Mouse (Mus musculus): ENCODE results near the gene Fmo1. TPM values are rescaled to one million over a fixed set of nuclear protein-coding genes. Genes with fewer than 3 reads are reported as not detected.

The Fmo1 gene
- polyA plus RNA-seq, 1 experiment from 2014 or later, result 15.9 TPM

DNA sequence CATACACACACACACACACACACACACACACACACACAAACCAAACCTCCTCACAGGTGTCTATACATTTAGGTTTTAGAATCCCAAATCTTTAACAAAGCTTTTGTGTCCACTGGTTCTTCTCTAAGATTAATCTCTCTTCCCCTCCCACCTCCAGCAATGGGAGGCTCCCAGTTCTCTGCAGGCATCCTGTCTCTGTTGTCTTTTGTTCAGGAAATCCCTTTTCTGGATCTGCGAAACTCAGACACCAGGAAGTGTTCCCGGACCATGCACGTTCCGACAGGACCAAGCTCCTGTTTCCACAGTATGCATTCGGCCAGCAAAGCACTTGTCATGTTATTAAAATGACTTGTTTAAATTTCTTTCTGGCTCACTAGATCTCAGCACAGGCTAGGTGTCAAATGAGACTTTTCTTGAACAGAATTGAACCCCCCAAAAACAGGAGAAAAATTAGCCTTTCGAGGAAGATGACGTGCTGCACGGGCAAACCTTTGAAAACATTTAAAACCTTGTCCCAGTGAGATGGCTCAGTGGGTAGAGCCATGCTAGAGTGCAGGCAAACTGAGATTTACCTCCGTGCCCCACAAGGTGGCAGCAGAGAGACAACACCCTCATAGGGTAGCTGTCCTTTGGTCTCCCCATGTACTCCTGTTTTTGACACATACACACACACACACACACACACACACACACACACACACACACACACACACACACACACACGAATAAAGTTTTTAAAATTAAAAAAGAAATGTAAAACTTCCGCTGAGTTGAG lies 13.4 kb upstream of the Fmo1 start:
- H3K4me2 ChIP-seq, result no peak overlapping the region
- no peaks in the 10 kb centered on the region for H3K9me3 ChIP-seq
- no peak overlapping the region for H3K27ac ChIP-seq
- H3K9ac ChIP-seq, result no peak overlapping the region
- no peak overlapping the region for H3K4me3 ChIP-seq (replicated peaks)
- H3K36me3 ChIP-seq (replicated peaks), result no peaks in the 10 kb centered on the region
- no peak for ATAC-seq (ENCODE audit: low FRiP score)
- H3K27me3 ChIP-seq, result no peaks in the 10 kb centered on the region
- 56% methylated on average over 11 of the region's 11 CpGs for WGBS
- H3K4me1 ChIP-seq, result no peaks in the 10 kb centered on the region

DNA sequence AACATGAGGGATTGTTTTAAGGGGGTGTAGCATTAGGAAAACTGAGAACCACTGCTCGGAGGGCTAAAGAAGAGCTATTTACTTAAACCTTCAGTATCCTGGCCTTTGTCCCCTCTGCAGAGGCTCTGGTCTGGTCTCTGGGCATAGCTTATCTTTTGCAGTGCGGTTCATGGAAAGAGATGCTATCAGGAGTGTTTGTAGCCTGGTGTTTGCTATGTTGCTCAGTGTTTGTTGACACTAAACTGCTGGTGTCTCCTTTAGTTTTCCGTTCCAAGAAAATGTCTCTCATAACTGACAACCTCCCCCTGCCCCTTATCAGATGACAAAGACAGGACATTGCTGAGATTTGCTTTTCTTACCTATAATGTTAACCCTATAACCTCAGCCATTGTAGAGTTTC lies 8.7 kb upstream of the Fmo1 start:
- no peak for ATAC-seq (ENCODE audit: low FRiP score)
- WGBS, result 88% methylated on average over 3 of the region's 3 CpGs
- Histone ChIP-seq H3K9ac (no peak overlapping the region), H3K4me2 (no peak overlapping the region), H3K27ac (no peak overlapping the region), H3K4me3 (replicated peaks) (no peak overlapping the region), H3K27me3 (no peaks in the 10 kb centered on the region), H3K9me3 (no peaks in the 10 kb centered on the region), H3K36me3 (replicated peaks) (no peaks in the 10 kb centered on the region), H3K4me1 (0 out of 2 replicates have a peak, but pooled peaks cover 2% of the 10 kb centered on the region)

DNA sequence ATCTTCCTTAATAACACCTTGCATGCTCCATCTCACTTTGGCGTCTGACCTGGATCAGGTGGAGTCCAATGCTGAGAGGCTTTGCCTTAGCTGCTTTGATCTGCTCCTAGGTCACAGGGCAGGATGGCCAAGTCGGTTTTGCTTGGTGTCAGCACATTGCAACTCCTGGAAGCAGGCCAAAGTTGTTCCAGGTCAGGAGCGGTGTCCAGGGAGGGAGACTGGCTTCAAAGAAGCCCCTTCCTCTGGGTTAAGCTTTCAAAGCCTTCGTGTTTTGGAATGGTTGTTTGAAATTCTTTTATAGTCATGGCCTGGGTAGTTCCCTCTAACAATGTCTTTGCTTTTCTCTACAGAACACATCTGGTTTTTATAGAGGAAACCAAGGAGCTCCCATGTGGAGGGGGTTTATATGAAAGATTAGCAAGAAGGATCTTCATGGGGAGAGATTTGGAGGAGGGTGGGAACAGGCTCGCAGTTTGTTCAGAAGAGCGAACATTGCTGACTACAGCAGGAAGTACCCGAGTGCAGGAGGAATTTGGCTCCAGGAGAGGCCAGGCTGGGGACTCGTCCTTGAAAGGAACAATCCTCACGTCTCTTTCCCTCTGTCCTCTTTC lies 5.4 kb upstream of the Fmo1 start:
- ATAC-seq (ENCODE audit: low FRiP score), result no peak
- Histone ChIP-seq H3K36me3 (replicated peaks) (no peaks in the 10 kb centered on the region), H3K9me3 (no peaks in the 10 kb centered on the region), H3K27ac (peak overlapping the region; percentile 61; the same call in 1 of the 2 replicates), H3K4me1 (0 out of 2 replicates have a peak, but pooled peaks cover 2% of the 10 kb centered on the region), H3K9ac (no peak overlapping the region), H3K4me3 (replicated peaks) (no peak overlapping the region), H3K27me3 (no peaks in the 10 kb centered on the region), H3K4me2 (no peak overlapping the region)
- WGBS, result 63% methylated on average over 9 of the region's 9 CpGs

DNA sequence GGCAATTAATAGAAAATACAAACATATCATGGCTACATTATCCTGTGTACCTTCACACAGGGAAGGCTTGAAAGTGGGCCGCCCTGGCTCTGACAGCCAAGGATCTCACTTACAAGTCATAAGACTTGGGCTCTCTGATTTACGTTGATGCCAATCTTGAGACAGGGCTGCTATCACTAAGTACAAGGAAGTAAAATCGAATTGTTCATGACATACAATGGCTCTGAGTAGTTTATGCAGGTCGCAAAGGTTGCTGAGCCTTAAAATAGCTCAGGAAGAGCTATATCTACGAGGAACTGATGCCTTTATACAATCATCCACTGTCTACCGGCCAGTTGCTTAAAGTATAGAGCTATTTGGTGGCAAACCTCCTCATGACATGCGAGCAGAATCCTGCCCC lies 4.6 kb upstream of the Fmo1 start:
- H3K27ac ChIP-seq, result no peak overlapping the region
- H3K4me1 ChIP-seq, result 0 out of 2 replicates have a peak, but pooled peaks cover 2% of the 10 kb centered on the region
- H3K9ac ChIP-seq, result no peak overlapping the region
- no peaks in the 10 kb centered on the region for H3K9me3 ChIP-seq
- H3K4me2 ChIP-seq, result no peak overlapping the region
- no peak overlapping the region for H3K4me3 ChIP-seq (replicated peaks)
- ATAC-seq (ENCODE audit: low FRiP score), result no peak
- H3K27me3 ChIP-seq, result no peaks in the 10 kb centered on the region
- 86% methylated on average over 7 of the region's 7 CpGs for WGBS
- no peaks in the 10 kb centered on the region for H3K36me3 ChIP-seq (replicated peaks)

DNA sequence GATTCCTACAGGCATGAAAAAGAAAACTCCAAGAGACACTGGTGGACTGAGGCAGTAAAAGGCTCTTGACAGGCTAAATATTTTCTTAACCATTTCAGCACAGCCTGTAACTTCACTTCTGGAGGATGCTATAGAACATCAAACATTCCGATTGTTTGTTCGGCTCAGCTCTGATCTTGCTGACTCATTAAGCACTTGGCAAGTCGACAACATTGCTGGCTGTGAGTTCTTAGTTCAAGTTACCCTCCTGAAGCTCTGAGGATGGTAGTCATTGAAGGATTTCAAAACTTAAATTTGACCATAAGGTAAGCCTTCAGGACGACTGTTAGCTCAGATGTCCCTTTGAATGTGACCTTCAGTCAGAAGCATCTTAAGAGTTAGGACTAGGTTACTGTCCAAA lies 986 bp upstream of the Fmo1 start:
- no peaks in the 10 kb centered on the region for H3K9me3 ChIP-seq
- H3K4me3 ChIP-seq (replicated peaks), result no peak overlapping the region
- no peak overlapping the region for H3K27ac ChIP-seq
- H3K36me3 ChIP-seq (replicated peaks), result no peaks in the 10 kb centered on the region
- H3K4me2 ChIP-seq, result no peak overlapping the region
- no peak overlapping the region for H3K9ac ChIP-seq
- WGBS, result 88% methylated on average over 4 of the region's 4 CpGs
- H3K4me1 ChIP-seq, result 0 out of 2 replicates have a peak, but pooled peaks cover 5% of the 10 kb centered on the region
- ATAC-seq (ENCODE audit: low FRiP score), result no peak
- H3K27me3 ChIP-seq, result no peaks in the 10 kb centered on the region

DNA sequence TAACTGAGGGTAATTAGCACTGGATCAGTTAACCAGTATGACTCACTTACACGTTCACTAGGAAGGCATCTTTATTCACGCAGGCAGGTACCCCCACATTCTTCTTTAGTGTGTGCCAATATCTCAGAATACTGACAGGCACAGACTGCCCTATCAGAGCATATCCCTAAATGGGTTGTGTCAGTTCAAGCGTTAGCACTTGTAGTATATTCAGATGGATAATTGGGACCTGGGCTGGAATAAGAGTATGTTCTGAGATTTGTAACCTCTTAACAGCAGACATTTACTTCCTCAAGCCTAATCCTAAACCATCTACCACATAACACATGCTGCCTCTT lies 948 bp downstream of the Fmo1 start:
- 62% methylated on average over 3 of the region's 3 CpGs for WGBS
- ATAC-seq (ENCODE audit: low FRiP score), result no peak
- Histone ChIP-seq H3K36me3 (replicated peaks) (no peaks in the 10 kb centered on the region), H3K9ac (no peak overlapping the region), H3K4me1 (0 out of 2 replicates have a peak, but pooled peaks cover 6% of the 10 kb centered on the region), H3K9me3 (no peaks in the 10 kb centered on the region), H3K4me2 (no peak overlapping the region), H3K4me3 (replicated peaks) (no peak overlapping the region), H3K27me3 (no peaks in the 10 kb centered on the region), H3K27ac (no peak overlapping the region)

DNA sequence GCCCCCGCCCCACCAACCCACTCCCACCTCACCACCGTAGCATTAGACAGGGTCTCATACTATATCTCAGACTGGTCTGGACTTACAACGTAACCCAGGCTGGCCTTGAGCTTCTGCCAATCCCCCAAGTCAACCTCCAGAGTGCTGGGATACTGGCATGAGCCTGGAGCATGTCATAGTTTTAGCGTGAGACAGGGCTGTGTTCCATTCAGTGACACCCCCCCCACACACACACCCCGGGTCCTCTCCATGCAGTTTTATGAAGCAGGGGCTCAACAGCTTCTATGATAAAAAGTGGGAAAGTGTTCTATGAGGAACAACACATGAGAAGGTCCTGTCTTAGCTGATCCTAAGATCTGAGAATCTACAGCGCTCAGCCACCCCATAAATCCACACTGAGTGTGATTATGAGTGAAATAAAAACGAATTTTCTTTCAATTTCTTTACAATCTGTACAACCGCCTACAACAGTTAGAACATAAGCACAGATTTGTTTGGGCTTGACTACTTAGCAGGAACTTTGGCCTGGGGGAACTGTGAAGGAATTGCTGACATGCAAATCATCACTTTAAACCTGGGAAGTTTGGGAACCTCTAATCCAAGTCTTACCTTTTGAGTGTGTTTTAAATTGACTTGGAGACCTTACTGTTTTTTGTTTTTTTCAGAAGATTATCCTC lies 1.5 kb downstream of the Fmo1 start:
- H3K4me2 ChIP-seq, result no peak overlapping the region
- peaks cover 7% of the 10 kb centered on the region; the same call in 1 of the 2 replicates for H3K4me1 ChIP-seq
- no peak overlapping the region for H3K27ac ChIP-seq
- no peaks in the 10 kb centered on the region for H3K27me3 ChIP-seq
- no peaks in the 10 kb centered on the region for H3K36me3 ChIP-seq (replicated peaks)
- 85% methylated on average over 8 of the region's 8 CpGs for WGBS
- no peak for ATAC-seq (ENCODE audit: low FRiP score)
- H3K4me3 ChIP-seq (replicated peaks), result no peak overlapping the region
- H3K9ac ChIP-seq, result no peak overlapping the region
- H3K9me3 ChIP-seq, result no peaks in the 10 kb centered on the region

DNA sequence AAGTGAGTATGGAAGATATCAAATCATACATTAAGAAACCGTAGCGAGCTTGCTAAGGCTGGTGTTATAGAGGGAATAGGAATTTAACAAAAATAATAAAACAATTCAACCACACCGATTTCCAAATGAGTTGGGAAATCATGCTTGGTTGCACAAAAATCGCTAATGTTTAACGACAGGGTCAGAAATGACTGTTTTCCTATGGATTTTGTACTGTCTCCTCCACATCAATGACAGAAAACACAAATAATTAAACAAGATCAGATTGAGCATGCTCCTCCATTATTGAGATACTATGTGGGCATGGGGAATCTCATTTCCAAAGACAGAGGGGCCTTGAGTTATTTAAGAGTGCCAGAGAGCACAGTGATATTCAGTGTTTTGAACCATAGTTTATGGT lies 2.1 kb downstream of the Fmo1 start:
- Histone ChIP-seq H3K4me2 (no peak overlapping the region), H3K4me3 (replicated peaks) (no peak overlapping the region), H3K9me3 (no peaks in the 10 kb centered on the region), H3K36me3 (replicated peaks) (no peaks in the 10 kb centered on the region), H3K4me1 (peaks cover 14% of the 10 kb centered on the region), H3K9ac (no peak overlapping the region), H3K27me3 (no peaks in the 10 kb centered on the region), H3K27ac (no peak overlapping the region)
- 95% methylated on average over 5 of the region's 5 CpGs for WGBS
- ATAC-seq (ENCODE audit: low FRiP score), result no peak

DNA sequence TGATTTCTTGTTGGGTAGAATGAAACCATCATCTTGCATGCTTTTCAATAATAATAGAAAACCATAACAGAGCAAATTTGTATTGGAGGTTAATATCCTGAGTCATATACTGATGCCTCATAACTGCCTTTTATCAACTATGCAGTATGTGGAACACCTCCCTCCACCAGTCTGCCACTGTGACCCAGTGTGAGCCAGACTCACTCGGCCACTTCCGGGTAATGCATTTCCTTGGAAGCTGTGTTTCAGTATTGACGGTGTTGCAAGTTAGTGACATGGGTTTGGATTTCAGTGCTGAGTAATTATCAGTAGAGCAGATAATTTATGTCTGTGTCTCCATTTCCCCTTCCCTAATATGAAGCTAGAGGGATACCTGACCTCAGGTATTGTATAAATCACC lies 2.8 kb downstream of the Fmo1 start:
- no peak overlapping the region for H3K4me2 ChIP-seq

DNA sequence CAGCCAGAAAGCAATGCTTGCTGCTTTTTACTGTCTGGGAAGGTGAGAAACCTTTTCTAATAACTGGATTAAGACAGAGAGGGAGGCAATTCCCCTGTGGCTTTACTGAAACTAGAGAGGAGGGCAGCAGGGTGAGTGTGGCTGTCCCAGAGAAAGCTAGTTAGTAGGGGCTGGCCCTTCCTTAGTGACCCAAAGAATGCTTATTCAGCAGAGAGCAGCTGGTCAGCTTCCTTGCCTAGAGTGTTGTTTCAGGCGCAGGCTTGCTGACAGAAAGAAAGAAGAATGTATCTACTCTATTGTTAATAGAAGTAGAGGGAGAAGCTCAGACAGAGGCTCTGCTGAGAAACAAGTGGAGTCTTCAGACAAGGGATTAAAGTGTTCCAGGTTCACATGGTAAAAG lies 4.1 kb downstream of the Fmo1 start:
- ATAC-seq (ENCODE audit: low FRiP score), result no peak
- no peaks in the 10 kb centered on the region for H3K27me3 ChIP-seq
- no peak overlapping the region for H3K4me2 ChIP-seq
- no peak overlapping the region for H3K9ac ChIP-seq
- H3K27ac ChIP-seq, result no peak overlapping the region
- 26% methylated on average over 1 of the region's 1 CpGs for WGBS
- H3K4me1 ChIP-seq, result peaks cover 25% of the 10 kb centered on the region
- H3K36me3 ChIP-seq (replicated peaks), result no peaks in the 10 kb centered on the region
- H3K4me3 ChIP-seq (replicated peaks), result no peak overlapping the region
- H3K9me3 ChIP-seq, result no peaks in the 10 kb centered on the region

More for the DNA sequence above, 2.8 kb downstream of the Fmo1 start:
- H3K36me3 ChIP-seq (replicated peaks), result no peaks in the 10 kb centered on the region
- WGBS, result 95% methylated on average over 3 of the region's 3 CpGs
- no peaks in the 10 kb centered on the region for H3K27me3 ChIP-seq
- no peaks in the 10 kb centered on the region for H3K9me3 ChIP-seq
- no peak overlapping the region for H3K27ac ChIP-seq
- no peak overlapping the region for H3K9ac ChIP-seq
- H3K4me3 ChIP-seq (replicated peaks), result no peak overlapping the region
- no peak for ATAC-seq (ENCODE audit: low FRiP score)
- H3K4me1 ChIP-seq, result peaks cover 21% of the 10 kb centered on the region

DNA sequence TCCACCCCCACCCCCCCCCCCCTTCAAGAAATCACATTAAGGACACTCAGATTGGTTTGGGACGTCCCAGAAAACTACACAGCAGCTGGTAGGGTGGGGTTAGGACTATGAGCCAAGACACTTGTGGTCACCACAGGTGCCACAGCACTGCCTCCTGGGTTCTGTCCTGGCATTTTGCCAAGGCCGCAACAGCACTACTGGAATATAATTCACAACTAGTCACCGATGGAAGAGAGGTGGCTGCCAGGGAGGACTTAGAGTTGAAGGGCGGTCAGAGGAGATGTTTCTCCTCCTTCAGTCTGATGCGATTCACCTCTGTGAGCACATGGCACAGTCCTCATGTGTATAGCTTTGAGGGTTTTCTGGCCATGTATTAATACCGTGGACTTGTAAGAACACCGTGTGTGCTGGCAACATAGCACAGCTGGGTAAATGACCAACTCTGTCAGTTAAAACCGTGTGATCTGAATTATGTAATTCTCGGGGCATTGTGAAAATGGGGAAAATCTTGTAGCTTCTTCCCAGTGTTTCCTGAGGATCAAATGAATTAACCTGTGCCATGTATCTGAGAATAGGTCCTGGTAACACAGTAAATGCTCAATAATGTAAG lies 6.3 kb downstream of the Fmo1 start:
- Histone ChIP-seq H3K4me3 (replicated peaks) (no peak overlapping the region), H3K9me3 (no peaks in the 10 kb centered on the region), H3K4me1 (peaks cover 25% of the 10 kb centered on the region), H3K4me2 (no peak overlapping the region), H3K9ac (no peak overlapping the region), H3K27me3 (no peaks in the 10 kb centered on the region), H3K27ac (no peak overlapping the region), H3K36me3 (replicated peaks) (no peaks in the 10 kb centered on the region)
- WGBS, result 82% methylated on average over 9 of the region's 9 CpGs
- ATAC-seq (ENCODE audit: low FRiP score), result 0 out of 2 replicates have a peak, but pooled peaks have one; percentile 14

DNA sequence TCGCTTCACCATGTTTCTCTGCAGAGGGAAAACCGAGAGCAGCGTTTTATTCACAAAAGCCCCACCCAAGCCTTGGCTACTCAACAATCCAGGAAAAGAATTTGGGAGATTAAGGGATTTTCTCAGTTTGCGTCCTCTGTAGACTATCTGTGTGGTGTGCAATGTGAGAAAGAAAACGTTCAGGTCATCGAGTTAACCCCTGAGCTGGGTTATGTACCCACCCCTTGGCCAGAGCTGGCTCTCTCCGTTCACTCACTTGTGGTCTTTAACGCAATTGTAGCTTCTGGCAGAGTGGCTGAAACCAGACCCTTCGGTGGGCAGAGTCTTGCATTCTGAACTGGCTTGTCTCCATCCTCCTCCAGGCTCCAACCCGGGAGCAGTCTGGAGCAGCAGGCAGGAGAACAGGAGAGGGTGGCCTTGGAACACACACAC lies 6.8 kb downstream of the Fmo1 start:
- no peak overlapping the region for H3K27ac ChIP-seq
- ATAC-seq (ENCODE audit: low FRiP score), result peak; percentile 21; the same call in 1 of the 2 replicates
- H3K9ac ChIP-seq, result no peak overlapping the region
- no peaks in the 10 kb centered on the region for H3K36me3 ChIP-seq (replicated peaks)
- peaks cover 25% of the 10 kb centered on the region for H3K4me1 ChIP-seq
- WGBS, result 37% methylated on average over 10 of the region's 10 CpGs
- no peaks in the 10 kb centered on the region for H3K27me3 ChIP-seq
- H3K4me2 ChIP-seq, result no peak overlapping the region
- H3K4me3 ChIP-seq (replicated peaks), result no peak overlapping the region
- no peaks in the 10 kb centered on the region for H3K9me3 ChIP-seq

All from forebrain, embryonic 12.5 days (tissue).